Mouse (Mus musculus): ENCODE measurements around the gene Macrod2. TPM values are rescaled to one million over a fixed set of nuclear protein-coding genes. Genes with fewer than 3 reads are reported as not detected.

Macrod2 gene
- polyA plus RNA-seq, 1 experiment = 3.8 TPM

GRCm38 (mm10) chr2:141416436-141416835 lies 1021.3 kb downstream of the Macrod2 start:
- no peaks in the 10 kb centered on the region for H3K27me3 ChIP-seq (ENCODE audit: control insufficient read depth, insufficient read depth, low read length)
- TF ChIP-seq POLR2A (IDR thresholded peaks at IDR 0.05; ENCODE audit: low read depth, low read length) (no peak), CTCF (IDR thresholded peaks at IDR 0.05; ENCODE audit: extremely low read depth, insufficient read length, insufficient replicate concordance, low read depth, low read length) (no peak)
- no peaks in the 10 kb centered on the region for H3K36me3 ChIP-seq (ENCODE audit: control insufficient read depth, insufficient read depth, low read length)
- no peaks in the 10 kb centered on the region for H3K4me1 ChIP-seq (ENCODE audit: control insufficient read depth, insufficient read depth, insufficient read length, low read length)
- no peak overlapping the region for H3K4me3 ChIP-seq (ENCODE audit: low read depth, low read length)
- H3K27ac ChIP-seq (ENCODE audit: insufficient read depth, low read depth, low read length) = no peak overlapping the region

- TF ChIP-seq CTCF (IDR thresholded peaks at IDR 0.05; ENCODE audit: extremely low read depth, insufficient read length, insufficient replicate concordance, low read depth, low read length) = no peak
- no peak for TF ChIP-seq POLR2A (IDR thresholded peaks at IDR 0.05; ENCODE audit: low read depth, low read length)
- Histone ChIP-seq H3K4me1 (ENCODE audit: control insufficient read depth, insufficient read depth, insufficient read length, low read length) (no peaks in the 10 kb centered on the region), H3K27me3 (ENCODE audit: control insufficient read depth, insufficient read depth, low read length) (no peaks in the 10 kb centered on the region), H3K36me3 (ENCODE audit: control insufficient read depth, insufficient read depth, low read length) (no peaks in the 10 kb centered on the region), H3K27ac (ENCODE audit: insufficient read depth, low read depth, low read length) (no peak overlapping the region), H3K4me3 (ENCODE audit: low read depth, low read length) (no peak overlapping the region)
- 48% methylated on average over 8 of the region's 8 CpGs for whole genome bisulfite sequencing
Observed at GRCm38 (mm10) chr2:141416855-141417544, 1021.9 kb downstream of the Macrod2 start.

GRCm38 (mm10) chr2:141419806-141420205 lies 1024.7 kb downstream of the Macrod2 start:
- WGBS = 22% methylated on average over 1 of the region's 1 CpGs

GRCm38 (mm10) chr2:141434084-141434483 lies 1039.0 kb downstream of the Macrod2 start:
- Histone ChIP-seq H3K4me3 (ENCODE audit: low read depth, low read length) (no peak overlapping the region), H3K36me3 (ENCODE audit: control insufficient read depth, insufficient read depth, low read length) (no peaks in the 10 kb centered on the region), H3K27me3 (ENCODE audit: control insufficient read depth, insufficient read depth, low read length) (no peaks in the 10 kb centered on the region), H3K27ac (ENCODE audit: insufficient read depth, low read depth, low read length) (no peak overlapping the region), H3K4me1 (ENCODE audit: control insufficient read depth, insufficient read depth, insufficient read length, low read length) (no peaks in the 10 kb centered on the region)
- TF ChIP-seq POLR2A (IDR thresholded peaks at IDR 0.05; ENCODE audit: low read depth, low read length) (no peak), CTCF (IDR thresholded peaks at IDR 0.05; ENCODE audit: extremely low read depth, insufficient read length, insufficient replicate concordance, low read depth, low read length) (no peak)
- 83% methylated on average over 5 of the region's 5 CpGs for WGBS

More at GRCm38 (mm10) chr2:141419806-141420205, 1024.7 kb downstream of the Macrod2 start:
- Histone ChIP-seq H3K4me1 (ENCODE audit: control insufficient read depth, insufficient read depth, insufficient read length, low read length) (no peaks in the 10 kb centered on the region), H3K27me3 (ENCODE audit: control insufficient read depth, insufficient read depth, low read length) (no peaks in the 10 kb centered on the region), H3K36me3 (ENCODE audit: control insufficient read depth, insufficient read depth, low read length) (no peaks in the 10 kb centered on the region), H3K27ac (ENCODE audit: insufficient read depth, low read depth, low read length) (no peak overlapping the region), H3K4me3 (ENCODE audit: low read depth, low read length) (no peak overlapping the region)
- TF ChIP-seq POLR2A (IDR thresholded peaks at IDR 0.05; ENCODE audit: low read depth, low read length) (no peak), CTCF (IDR thresholded peaks at IDR 0.05; ENCODE audit: extremely low read depth, insufficient read length, insufficient replicate concordance, low read depth, low read length) (no peak)

- Histone ChIP-seq H3K36me3 (ENCODE audit: control insufficient read depth, insufficient read depth, low read length) (no peaks in the 10 kb centered on the region), H3K4me1 (ENCODE audit: control insufficient read depth, insufficient read depth, insufficient read length, low read length) (no peaks in the 10 kb centered on the region), H3K27ac (ENCODE audit: insufficient read depth, low read depth, low read length) (no peak overlapping the region), H3K4me3 (ENCODE audit: low read depth, low read length) (no peak overlapping the region), H3K27me3 (ENCODE audit: control insufficient read depth, insufficient read depth, low read length) (no peaks in the 10 kb centered on the region)
- WGBS = 48% methylated on average over 16 of the region's 16 CpGs
- TF ChIP-seq CTCF (IDR thresholded peaks at IDR 0.05; ENCODE audit: extremely low read depth, insufficient read length, insufficient replicate concordance, low read depth, low read length) (no peak), POLR2A (IDR thresholded peaks at IDR 0.05; ENCODE audit: low read depth, low read length) (no peak)
Observed at GRCm38 (mm10) chr2:141434731-141435570, 1039.8 kb downstream of the Macrod2 start.

- Histone ChIP-seq H3K27me3 (ENCODE audit: control insufficient read depth, insufficient read depth, low read length) (no peaks in the 10 kb centered on the region), H3K36me3 (ENCODE audit: control insufficient read depth, insufficient read depth, low read length) (no peaks in the 10 kb centered on the region), H3K4me3 (ENCODE audit: low read depth, low read length) (no peak overlapping the region), H3K4me1 (ENCODE audit: control insufficient read depth, insufficient read depth, insufficient read length, low read length) (no peaks in the 10 kb centered on the region), H3K27ac (ENCODE audit: insufficient read depth, low read depth, low read length) (no peak overlapping the region)
- WGBS = 32% methylated on average over 2 of the region's 2 CpGs
- TF ChIP-seq CTCF (IDR thresholded peaks at IDR 0.05; ENCODE audit: extremely low read depth, insufficient read length, insufficient replicate concordance, low read depth, low read length) = no peak
- no peak for TF ChIP-seq POLR2A (IDR thresholded peaks at IDR 0.05; ENCODE audit: low read depth, low read length)
Observed at GRCm38 (mm10) chr2:141441896-141442295, 1046.8 kb downstream of the Macrod2 start.

- 18% methylated on average over 2 of the region's 2 CpGs for WGBS
- TF ChIP-seq POLR2A (IDR thresholded peaks at IDR 0.05; ENCODE audit: low read depth, low read length) = no peak
- TF ChIP-seq CTCF (IDR thresholded peaks at IDR 0.05; ENCODE audit: extremely low read depth, insufficient read length, insufficient replicate concordance, low read depth, low read length) = no peak
- no peaks in the 10 kb centered on the region for H3K36me3 ChIP-seq (ENCODE audit: control insufficient read depth, insufficient read depth, low read length)
- no peaks in the 10 kb centered on the region for H3K27me3 ChIP-seq (ENCODE audit: control insufficient read depth, insufficient read depth, low read length)
- no peaks in the 10 kb centered on the region for H3K4me1 ChIP-seq (ENCODE audit: control insufficient read depth, insufficient read depth, insufficient read length, low read length)
- H3K4me3 ChIP-seq (ENCODE audit: low read depth, low read length) = no peak overlapping the region
- H3K27ac ChIP-seq (ENCODE audit: insufficient read depth, low read depth, low read length) = no peak overlapping the region
Observed at GRCm38 (mm10) chr2:141449078-141449680, 1054.1 kb downstream of the Macrod2 start.
